Mouse (Mus musculus) kidney, postnatal 0 days (tissue): Measurements from ENCODE around the gene Trappc12. TPM values are rescaled to one million over a fixed set of nuclear protein-coding genes. Genes with fewer than 3 reads are reported as not detected.

Experiments used
- ATAC-seq: fragments of 200-750 bp; cut with Nextera tagmentation; replicated peaks from 2 replicates; pipeline ENCODE4 v1.8.0; 2017; ENCODE audit warnings: low read depth, moderate number of reproducible peaks, moderate TSS enrichment, moderate library complexity; ENCODE audit not compliant: low FRiP score
- DNase-seq: peaks from one replicate; pipeline ENCODE4 v3.0.0-alpha.2; 2016; ENCODE audit warnings: low spot score
- H3K27ac ChIP-seq: fragments of 300-500 bp; sonication (generic); 2 replicates; pipeline ENCODE4 v1.5.1; 2014; ENCODE audit warnings: mild to moderate bottlenecking
- H3K27me3 ChIP-seq: fragments of 300-500 bp; sonication (generic); 2 replicates; pipeline ENCODE4 v1.6.1; 2014; ENCODE audit warnings: low read length, mixed read lengths; ENCODE audit not compliant: insufficient read depth
- H3K36me3 ChIP-seq: fragments of 300-500 bp; sonication (generic); 2 replicates; pipeline ENCODE4 v1.6.1; 2014; ENCODE audit warnings: low read length, mixed read lengths; ENCODE audit not compliant: insufficient read depth
- H3K4me1 ChIP-seq: fragments of 300-500 bp; sonication (generic); replicated peaks from 2 replicates; pipeline ENCODE4 v1.6.1; 2014; ENCODE audit warnings: antibody characterized with exemption, low read length, mixed read lengths; ENCODE audit not compliant: insufficient read depth
- H3K4me2 ChIP-seq: fragments of 300-500 bp; sonication (generic); 2 replicates; pipeline ENCODE4 v1.6.1; 2014; ENCODE audit warnings: mild to moderate bottlenecking, low read length, moderate library complexity, mixed read lengths
- H3K4me3 ChIP-seq: fragments of 300-500 bp; sonication (generic); replicated peaks from 2 replicates; pipeline ENCODE4 v1.5.1; 2014; ENCODE audit warnings: low read depth, low read length
- H3K9ac ChIP-seq: fragments of 300-500 bp; sonication (generic); 2 replicates; pipeline ENCODE4 v1.6.1; 2014; ENCODE audit warnings: low read depth, low read length
- H3K9me3 ChIP-seq: fragments of 300-500 bp; sonication (generic); replicated peaks from 2 replicates; pipeline ENCODE4 v1.6.1; 2016; ENCODE audit warnings: low read length, inconsistent platforms, mixed read lengths
- CTCF ChIP-seq: IDR thresholded peaks from 2 replicates; pipeline ENCODE4 v1.5.1; 2016; ENCODE audit warnings: antibody characterized with exemption, low read depth, mild to moderate bottlenecking, moderate library complexity
- WGBS: fragments of 180-500 bp; shearing (Covaris S2); extraction: QIAGEN DNeasy Blood & Tissue Kit; methylation state at CpG from one replicate; pipeline ENCODE4 v1.1.7; 2014; 5-methylcytosine and 5-hydroxymethylcytosine counted together
- polyA plus RNA-seq: library from polyadenylated mRNA; unstranded; fragments of >200 nt; fragmentation: Nextera tagmentation; extraction: Ambion mirVana; gene quantifications from 2 replicates; pipeline ENCODE4 v1.2.1, GENCODE M21; 2015

Trappc12 gene
- polyA plus RNA-seq, 1 experiment from 2014 or later = 29.5 TPM

- H3K27ac ChIP-seq = no peak overlapping the region
These were observed 51.2 kb downstream of the Trappc12 start for GRCm38 (mm10) chr12:28699086-28699485.

GRCm38 (mm10) chr12:28697821-28698595, 52.3 kb downstream of the Trappc12 start:
- H3K4me2 ChIP-seq = no peak overlapping the region
- peak; percentile 11; the same call in 1 of the 2 replicates for ATAC-seq
- H3K9me3 ChIP-seq = no peaks in the 10 kb centered on the region
- no peak for DNase-seq
- H3K4me1 ChIP-seq = no peaks in the 10 kb centered on the region
- no peak overlapping the region for H3K4me3 ChIP-seq
- H3K27ac ChIP-seq = no peak overlapping the region
- H3K27me3 ChIP-seq = no peaks in the 10 kb centered on the region
- TF ChIP-seq CTCF = no peak
- WGBS = 59% methylated on average over 14 of the region's 14 CpGs
- no peak overlapping the region for H3K9ac ChIP-seq
- H3K36me3 ChIP-seq = peaks cover 16% of the 10 kb centered on the region

More at GRCm38 (mm10) chr12:28699086-28699485, 51.2 kb downstream of the Trappc12 start:
- H3K9ac ChIP-seq = no peak overlapping the region
- no peak overlapping the region for H3K4me3 ChIP-seq
- H3K9me3 ChIP-seq = no peaks in the 10 kb centered on the region
- no peak for DNase-seq
- no peaks in the 10 kb centered on the region for H3K27me3 ChIP-seq
- no peak for ATAC-seq
- H3K4me2 ChIP-seq = no peak overlapping the region
- WGBS = 76% methylated on average over 5 of the region's 5 CpGs
- H3K36me3 ChIP-seq = peaks cover 15% of the 10 kb centered on the region; the same call in 1 of the 2 replicates
- TF ChIP-seq CTCF = no peak
- H3K4me1 ChIP-seq = no peaks in the 10 kb centered on the region

GRCm38 (mm10) chr12:28694776-28695175, 55.5 kb downstream of the Trappc12 start:
- H3K36me3 ChIP-seq = peaks cover 40% of the 10 kb centered on the region
- ATAC-seq = no peak
- WGBS = 94% methylated on average over 7 of the region's 7 CpGs

GRCm38 (mm10) chr12:28694231-28694630, 56.0 kb downstream of the Trappc12 start:
- Histone ChIP-seq H3K9ac (no peak overlapping the region), H3K36me3 (peaks cover 45% of the 10 kb centered on the region), H3K4me1 (no peaks in the 10 kb centered on the region), H3K9me3 (no peaks in the 10 kb centered on the region), H3K4me3 (no peak overlapping the region), H3K27me3 (no peaks in the 10 kb centered on the region), H3K4me2 (no peak overlapping the region), H3K27ac (no peak overlapping the region)
- ATAC-seq = no peak; the same call in 1 of the 2 replicates
- WGBS = 78% methylated on average over 2 of the region's 2 CpGs
- no peak for DNase-seq
- no peak for TF ChIP-seq CTCF

More at GRCm38 (mm10) chr12:28694776-28695175, 55.5 kb downstream of the Trappc12 start:
- no peak overlapping the region for H3K27ac ChIP-seq
- H3K4me1 ChIP-seq = no peaks in the 10 kb centered on the region
- H3K9me3 ChIP-seq = no peaks in the 10 kb centered on the region
- no peak overlapping the region for H3K9ac ChIP-seq
- H3K4me3 ChIP-seq = no peak overlapping the region
- no peak for TF ChIP-seq CTCF
- H3K4me2 ChIP-seq = no peak overlapping the region
- no peak for DNase-seq
- no peaks in the 10 kb centered on the region for H3K27me3 ChIP-seq

- H3K36me3 ChIP-seq = peaks cover 45% of the 10 kb centered on the region
- 64% methylated on average over 3 of the region's 3 CpGs for WGBS
- no peak overlapping the region for H3K4me3 ChIP-seq
- no peaks in the 10 kb centered on the region for H3K27me3 ChIP-seq
- ATAC-seq = no peak
- no peak overlapping the region for H3K27ac ChIP-seq
- TF ChIP-seq CTCF = no peak
- H3K4me1 ChIP-seq = no peaks in the 10 kb centered on the region
- no peaks in the 10 kb centered on the region for H3K9me3 ChIP-seq
- no peak overlapping the region for H3K9ac ChIP-seq
- H3K4me2 ChIP-seq = no peak overlapping the region
- DNase-seq = no peak
These were observed 56.5 kb downstream of the Trappc12 start for GRCm38 (mm10) chr12:28693738-28694137.

- Histone ChIP-seq H3K36me3 (peaks cover 34% of the 10 kb centered on the region), H3K27me3 (no peaks in the 10 kb centered on the region)
- DNase-seq = no peak
These were observed 59.5 kb downstream of the Trappc12 start for GRCm38 (mm10) chr12:28690730-28691129.

More at GRCm38 (mm10) chr12:28690730-28691129, 59.5 kb downstream of the Trappc12 start:
- no peaks in the 10 kb centered on the region for H3K4me1 ChIP-seq
- H3K27ac ChIP-seq = no peak overlapping the region
- H3K9ac ChIP-seq = no peak overlapping the region
- no peaks in the 10 kb centered on the region for H3K9me3 ChIP-seq
- no peak for ATAC-seq
- H3K4me2 ChIP-seq = no peak overlapping the region
- WGBS = 95% methylated on average over 7 of the region's 7 CpGs
- no peak overlapping the region for H3K4me3 ChIP-seq
- TF ChIP-seq CTCF = no peak
